Mouse (Mus musculus) intestine, embryonic 14.5 days (tissue): ENCODE data around the gene Odf4. TPM values are rescaled to one million over a fixed set of nuclear protein-coding genes. Genes with fewer than 3 reads are reported as not detected.

ENCODE experiments used
- ATAC-seq: fragments of 200-750 bp; cut with Nextera tagmentation; replicated peaks from 2 replicates; pipeline ENCODE4 v1.8.0; 2017; ENCODE audit warnings: low read depth, moderate number of reproducible peaks, moderate TSS enrichment, moderate library complexity; ENCODE audit not compliant: low FRiP score, low TSS enrichment
- DNase-seq: peaks from one replicate; pipeline ENCODE4 v3.0.0-alpha.2; 2018; ENCODE audit warnings: low spot score
- H3K27ac ChIP-seq: fragments of 300-500 bp; sonication (generic); 2 replicates; pipeline ENCODE4 v1.5.1; 2014; ENCODE audit warnings: low read depth, mild to moderate bottlenecking, control low read depth
- H3K27me3 ChIP-seq: fragments of 300-500 bp; sonication (generic); replicated peaks from 2 replicates; pipeline ENCODE4 v1.6.1; 2014; ENCODE audit warnings: low read length, control low read depth; ENCODE audit not compliant: control insufficient read depth, insufficient read depth
- H3K36me3 ChIP-seq: fragments of 300-500 bp; sonication (generic); 2 replicates; pipeline ENCODE4 v1.6.1; 2014; ENCODE audit warnings: low read length, control low read depth; ENCODE audit not compliant: control insufficient read depth, insufficient read depth
- H3K4me1 ChIP-seq: fragments of 300-500 bp; sonication (generic); replicated peaks from 2 replicates; pipeline ENCODE4 v1.6.1; 2014; ENCODE audit warnings: low read length, control low read depth, mixed read lengths; ENCODE audit not compliant: control insufficient read depth, insufficient read depth
- H3K4me2 ChIP-seq: fragments of 300-500 bp; sonication (generic); 2 replicates; pipeline ENCODE4 v1.6.1; 2014; ENCODE audit warnings: low read length
- H3K4me3 ChIP-seq: fragments of 300-500 bp; sonication (generic); 2 replicates; pipeline ENCODE4 v1.5.1; 2014; ENCODE audit warnings: low read depth, low read length, control low read depth, mixed read lengths
- H3K9ac ChIP-seq: fragments of 300-500 bp; sonication (generic); 2 replicates; pipeline ENCODE4 v1.6.1; 2014; ENCODE audit warnings: mild to moderate bottlenecking, low read length
- H3K9me3 ChIP-seq: fragments of 300-500 bp; sonication (generic); 2 replicates; pipeline ENCODE4 v1.6.1; 2016; ENCODE audit warnings: low read length, control low read depth; ENCODE audit not compliant: control insufficient read depth
- WGBS: fragments of 180-500 bp; shearing (Covaris S2); extraction: QIAGEN DNeasy Blood & Tissue Kit; methylation state at CpG from one replicate; pipeline ENCODE4 v1.1.7; 2014; 5-methylcytosine and 5-hydroxymethylcytosine counted together
- polyA plus RNA-seq: library from polyadenylated mRNA; unstranded; fragments of >200 nt; fragmentation: Nextera tagmentation; extraction: Ambion mirVana; gene quantifications from 2 replicates; pipeline ENCODE4 v1.2.1, GENCODE M21; 2014

Odf4 gene
- polyA plus RNA-seq, 1 experiment from 2014 or later = 0.22 TPM

GRCm38 (mm10) chr11:68902823-68903222 is 24.1 kb downstream of the Odf4 start:
- Histone ChIP-seq H3K4me1 (peaks cover 6% of the 10 kb centered on the region), H3K4me3 (peak overlapping the region; percentile 99), H3K4me2 (peak overlapping the region; percentile 76), H3K9me3 (no peaks in the 10 kb centered on the region), H3K27ac (no peak overlapping the region), H3K36me3 (peaks cover 43% of the 10 kb centered on the region), H3K9ac (peak overlapping the region; percentile 96), H3K27me3 (no peaks in the 10 kb centered on the region)
- DNase-seq (no peak), ATAC-seq (no peak)
- WGBS = 87% methylated on average over 5 of the region's 5 CpGs

- peak overlapping the region; percentile 87; the same call in 1 of the 2 replicates for H3K27ac ChIP-seq
- H3K4me3 ChIP-seq = peak overlapping the region; percentile 99
- no peaks in the 10 kb centered on the region for H3K27me3 ChIP-seq
- peaks cover 43% of the 10 kb centered on the region for H3K36me3 ChIP-seq
- peaks cover 6% of the 10 kb centered on the region for H3K4me1 ChIP-seq
- peak overlapping the region; percentile 96 for H3K9ac ChIP-seq
- no peaks in the 10 kb centered on the region for H3K9me3 ChIP-seq
- peak overlapping the region; percentile 76 for H3K4me2 ChIP-seq
- 2% methylated on average over 11 of the region's 11 CpGs for WGBS
- DNase-seq (no peak), ATAC-seq (no peak)
These were observed 24.5 kb downstream of the Odf4 start for GRCm38 (mm10) chr11:68902367-68902766.

DNA sequence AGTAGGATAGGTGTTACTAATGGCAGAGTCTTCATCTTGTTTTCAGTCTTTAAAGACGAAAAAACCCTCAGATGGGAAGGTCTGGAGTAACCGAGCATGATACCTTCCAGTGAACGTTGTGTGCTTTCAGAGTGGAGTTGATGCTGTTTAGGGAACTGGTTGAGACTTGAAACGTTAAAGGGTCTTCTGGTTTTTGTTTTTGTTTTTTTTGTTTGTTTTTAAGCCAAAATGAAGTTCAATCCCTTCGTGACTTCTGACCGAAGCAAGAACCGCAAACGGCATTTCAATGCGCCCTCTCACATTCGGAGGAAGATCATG is 24.9 kb downstream of the Odf4 start:
- no peak for ATAC-seq
- Histone ChIP-seq H3K9me3 (no peaks in the 10 kb centered on the region), H3K4me1 (peaks cover 6% of the 10 kb centered on the region), H3K4me2 (peak overlapping the region; percentile 76), H3K36me3 (peaks cover 43% of the 10 kb centered on the region), H3K27me3 (no peaks in the 10 kb centered on the region), H3K9ac (peak overlapping the region; percentile 96), H3K27ac (peak overlapping the region; percentile 87), H3K4me3 (peak overlapping the region; percentile 99)
- WGBS = 0% methylated on average over 10 of the region's 10 CpGs
- DNase-seq = no peak

- Histone ChIP-seq H3K27me3 (no peaks in the 10 kb centered on the region), H3K36me3 (peaks cover 40% of the 10 kb centered on the region), H3K27ac (peak within 1 kb of the TSS; percentile 87), H3K4me3 (peak within 1 kb of the TSS; percentile 99), H3K4me1 (peaks cover 6% of the 10 kb centered on the region), H3K4me2 (peak within 1 kb of the TSS; percentile 76), H3K9ac (peak within 1 kb of the TSS; percentile 96), H3K9me3 (no peaks in the 10 kb centered on the region)
- WGBS = under 1% methylated on average over 52 of the region's 52 CpGs
- DNase-seq (peak; percentile 100), ATAC-seq (peak; percentile 87)
These were observed 25.4 kb downstream of the Odf4 start, which contains the start of gene Rpl26 for GRCm38 (mm10) chr11:68901351-68902046. Gene Rpl26 (plus strand): TSS chr11:68901583.

GRCm38 (mm10) chr11:68900519-68901350 is 26.1 kb downstream of the Odf4 start:
- H3K4me2 ChIP-seq = peak overlapping the region; percentile 52
- peak overlapping the region; percentile 99 for H3K4me3 ChIP-seq
- peak overlapping the region; percentile 27 for H3K9ac ChIP-seq
- no peaks in the 10 kb centered on the region for H3K27me3 ChIP-seq
- H3K4me1 ChIP-seq = peaks cover 6% of the 10 kb centered on the region
- H3K27ac ChIP-seq = no peak overlapping the region
- 26% methylated on average over 31 of the region's 31 CpGs for WGBS
- peaks cover 34% of the 10 kb centered on the region for H3K36me3 ChIP-seq
- H3K9me3 ChIP-seq = no peaks in the 10 kb centered on the region
- DNase-seq (no peak), ATAC-seq (peak; percentile 44)

DNA sequence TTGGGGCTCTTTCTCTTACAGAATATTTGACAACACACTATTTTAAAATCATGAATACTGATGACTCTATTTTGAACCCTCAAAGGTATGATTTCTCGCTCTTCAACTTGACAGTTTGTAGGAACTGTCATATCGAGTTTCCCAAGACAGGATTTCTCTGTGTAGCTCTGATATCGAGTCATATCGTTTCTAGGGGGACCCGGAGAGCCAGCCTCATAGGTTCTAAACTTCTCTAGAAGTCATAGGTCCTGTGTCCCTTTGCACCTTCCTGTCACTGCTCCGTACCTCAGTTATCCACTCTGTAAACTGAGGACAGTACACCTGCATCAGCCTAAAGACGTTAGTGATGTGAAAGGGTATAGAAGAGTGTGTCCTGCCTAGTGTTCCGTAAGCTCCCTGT is 27.1 kb downstream of the Odf4 start:
- DNase-seq (no peak), ATAC-seq (no peak)
- H3K4me3 ChIP-seq = no peak overlapping the region
- H3K9me3 ChIP-seq = no peaks in the 10 kb centered on the region
- H3K36me3 ChIP-seq = peaks cover 25% of the 10 kb centered on the region
- H3K27me3 ChIP-seq = no peaks in the 10 kb centered on the region
- H3K4me2 ChIP-seq = no peak overlapping the region
- WGBS = 90% methylated on average over 8 of the region's 8 CpGs
- peaks cover 6% of the 10 kb centered on the region for H3K4me1 ChIP-seq
- no peak overlapping the region for H3K27ac ChIP-seq
- H3K9ac ChIP-seq = no peak overlapping the region

- DNase-seq = no peak
- H3K4me2 ChIP-seq = no peak overlapping the region
- H3K4me1 ChIP-seq = peaks cover 6% of the 10 kb centered on the region
- H3K9me3 ChIP-seq = no peaks in the 10 kb centered on the region
- H3K4me3 ChIP-seq = no peak overlapping the region
- H3K27me3 ChIP-seq = no peaks in the 10 kb centered on the region
- peaks cover 14% of the 10 kb centered on the region for H3K36me3 ChIP-seq
- no peak for ATAC-seq
- 89% methylated on average over 6 of the region's 6 CpGs for WGBS
- H3K9ac ChIP-seq = no peak overlapping the region
- H3K27ac ChIP-seq = no peak overlapping the region
These were observed 28.1 kb downstream of the Odf4 start for GRCm38 (mm10) chr11:68898790-68899189.

- H3K27me3 ChIP-seq = no peaks in the 10 kb centered on the region
- H3K36me3 ChIP-seq = peaks cover 5% of the 10 kb centered on the region
- no peak overlapping the region for H3K4me3 ChIP-seq
- peaks cover 5% of the 10 kb centered on the region for H3K4me1 ChIP-seq
- H3K9ac ChIP-seq = no peak overlapping the region
- H3K9me3 ChIP-seq = no peaks in the 10 kb centered on the region
- ATAC-seq = no peak
- H3K4me2 ChIP-seq = no peak overlapping the region
- 66% methylated on average over 6 of the region's 6 CpGs for WGBS
- no peak for DNase-seq
- no peak overlapping the region for H3K27ac ChIP-seq
These were observed 29.0 kb downstream of the Odf4 start for GRCm38 (mm10) chr11:68897838-68898237.
